Mouse (Mus musculus) lung, postnatal 25 days (tissue): ENCODE results near the gene Gm17364.
A peak's percentile ranks its signal among the peaks of the same experiment; 100 is the strongest.
"Not testable (repeated sequence)": the region's sequence is repeated elsewhere in the genome, so short reads cannot be mapped to it uniquely, and the experiment has no call there.

Experiments
- DNase-seq: peaks from one replicate; pipeline ENCODE4 v3.0.0; 2022; ENCODE audit warnings: low spot score

Gm17364 gene

DNA sequence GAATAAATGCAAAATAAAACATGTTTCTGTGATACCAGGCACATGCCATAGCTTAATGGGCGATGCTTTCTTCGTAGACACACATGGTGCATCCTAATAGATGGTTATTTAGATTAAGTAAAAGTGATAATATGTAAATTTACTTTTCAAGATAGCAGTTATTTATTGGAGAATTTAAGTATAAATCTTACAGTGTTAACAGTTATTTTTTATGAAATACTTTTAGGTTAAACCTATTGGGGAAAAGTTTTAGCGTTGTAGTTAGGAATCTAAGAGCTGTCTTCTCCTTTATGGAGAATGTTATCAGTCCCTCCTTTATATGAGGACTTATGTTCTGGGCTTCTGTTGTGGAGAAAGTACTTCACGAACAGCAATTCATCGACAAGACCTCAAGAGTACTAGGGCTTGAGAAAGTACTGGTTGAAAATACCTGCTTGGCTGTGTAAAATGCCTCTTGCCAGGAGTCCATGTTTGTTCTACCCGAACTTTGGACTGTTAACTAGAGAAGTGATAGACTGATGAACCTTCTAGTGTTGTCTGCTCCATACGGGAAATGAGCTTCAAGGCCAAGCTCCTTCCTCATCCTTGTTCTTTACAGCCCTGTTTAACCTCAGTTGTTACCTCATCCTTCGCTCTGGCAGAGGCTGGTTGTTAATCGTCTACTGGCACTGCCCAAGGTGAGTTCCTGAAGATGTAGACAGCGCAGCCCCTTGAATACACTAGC, at the start of gene Gm17364:
Gene Gm17364 (minus strand): TSS at position 51 of the 724 bp plus-strand sequence.
- DNase-seq = no peak

DNA sequence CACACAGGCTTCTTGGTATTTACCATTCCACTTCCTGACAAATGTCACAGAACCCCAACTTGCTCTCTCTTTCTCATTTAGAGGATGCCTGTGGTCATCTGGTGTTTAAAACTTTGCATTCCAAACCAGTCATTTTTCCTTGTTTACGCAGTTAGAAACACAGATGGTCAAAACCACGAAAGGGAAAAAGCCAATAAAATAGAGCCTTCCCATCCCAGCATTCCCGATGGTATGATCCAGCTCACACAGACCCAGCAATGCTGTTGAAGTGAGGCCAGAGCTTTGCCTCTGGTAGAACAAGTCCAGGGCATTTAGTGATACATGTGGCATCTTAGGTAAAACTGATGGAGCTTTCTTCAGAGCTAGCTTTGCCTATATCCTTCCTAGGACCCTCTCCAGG, 47.7 kb upstream of the Gm17364 start:
- no peak for DNase-seq

DNA sequence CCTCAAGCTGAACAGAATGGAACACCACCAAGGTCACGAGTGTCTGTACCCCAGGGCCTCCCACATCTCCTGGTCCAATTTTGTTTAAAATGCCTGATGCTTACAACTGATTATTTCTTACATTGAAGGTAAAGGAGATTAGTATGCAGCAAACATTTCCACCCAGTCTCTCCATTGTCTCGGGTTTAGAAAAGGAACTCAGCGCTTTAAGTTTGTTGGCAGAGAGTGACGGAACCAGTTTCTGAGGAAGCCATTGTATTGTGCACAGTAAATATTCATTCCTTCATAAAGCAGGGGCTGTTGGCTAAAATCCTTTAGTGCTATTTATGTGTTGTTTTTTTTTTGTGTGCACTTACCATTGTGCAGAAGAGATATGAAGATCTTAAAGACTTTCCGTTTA, 47.0 kb upstream of the Gm17364 start:
- DNase-seq = no peak

DNA sequence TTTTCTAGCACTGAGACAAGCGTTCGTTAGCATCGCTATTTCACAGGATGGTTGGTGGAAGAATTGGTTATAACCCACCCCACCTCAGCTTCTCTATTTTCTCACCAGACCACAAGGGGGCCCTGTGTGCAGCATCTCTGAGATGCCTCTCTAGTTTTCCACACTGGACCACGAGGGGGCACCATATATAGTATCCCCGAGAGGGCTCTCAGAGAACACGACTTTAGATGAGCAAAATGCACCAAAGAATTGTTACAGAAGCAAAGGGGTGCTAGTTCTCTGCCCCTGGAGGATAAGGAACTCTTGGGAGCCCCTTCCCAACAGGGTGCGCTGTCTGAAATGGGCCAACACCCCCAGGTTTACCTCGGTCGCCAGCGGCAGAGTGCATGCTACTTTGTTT, 28.9 kb upstream of the Gm17364 start:
- DNase-seq = peak; percentile 88

DNA sequence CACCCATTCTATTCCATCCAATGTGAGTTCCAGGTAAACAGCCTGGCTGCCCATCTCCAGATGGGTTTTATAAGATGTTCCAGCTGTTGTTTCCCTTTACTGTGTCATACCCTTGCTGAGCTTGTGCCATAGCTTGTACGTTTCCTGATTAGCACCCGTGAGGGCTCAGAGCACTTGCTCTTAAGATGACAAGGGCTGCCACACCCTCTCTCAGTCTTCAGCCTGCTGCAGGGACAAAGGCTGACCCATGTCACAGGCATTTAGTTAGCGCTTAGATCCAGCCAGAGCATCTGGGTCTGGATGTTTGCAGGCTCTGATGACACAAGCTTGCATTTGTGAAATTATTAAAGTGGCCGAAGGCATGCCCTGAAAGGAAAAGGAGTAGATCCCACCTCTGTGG, 26.3 kb upstream of the Gm17364 start:
- DNase-seq = peak; percentile 30

DNA sequence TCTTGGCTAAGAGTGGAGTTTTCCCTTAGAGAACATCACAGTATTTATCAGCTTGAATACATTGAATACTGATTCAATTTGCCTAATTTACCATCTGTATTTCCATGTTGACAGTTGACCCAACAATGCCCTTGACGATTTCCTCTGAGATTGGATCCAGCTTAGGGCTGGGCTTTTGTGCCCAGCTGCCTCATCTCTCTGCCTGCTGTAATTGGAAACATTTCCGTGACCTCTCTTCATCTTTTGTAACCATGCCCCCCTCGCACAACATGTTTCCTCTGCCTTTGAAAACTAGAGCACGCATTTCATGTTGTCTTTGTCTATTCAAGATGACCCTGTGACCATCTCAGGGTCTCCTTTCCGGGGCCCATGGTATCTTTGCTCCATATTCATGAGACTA, 25.2 kb upstream of the Gm17364 start:
- peak; percentile 32 for DNase-seq

DNA sequence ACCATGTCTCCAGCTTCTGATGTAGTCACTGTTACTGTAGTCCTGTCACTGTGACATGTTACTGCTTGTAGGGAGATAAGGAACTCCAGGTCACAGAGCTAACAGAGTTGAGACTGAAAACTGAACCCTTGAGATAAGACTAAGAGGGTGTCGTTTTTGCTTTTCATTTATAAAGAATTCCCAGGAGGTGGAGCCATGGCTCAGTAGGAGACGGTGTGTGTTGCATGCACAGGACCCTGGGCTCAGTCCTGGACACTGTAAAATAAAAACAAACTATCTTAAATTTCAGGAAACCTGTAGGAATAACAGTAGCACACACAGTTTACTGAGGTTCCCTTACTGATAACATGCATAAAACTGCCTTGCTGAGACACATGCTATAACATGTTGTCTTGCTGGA, 24.8 kb upstream of the Gm17364 start:
- DNase-seq = no peak

- no peak for DNase-seq
Measured at GRCm38 (mm10) chr13:41296396-41296795, 22.6 kb upstream of the Gm17364 start.

- DNase-seq = peak; percentile 24
Measured at GRCm38 (mm10) chr13:41295886-41296285, 22.1 kb upstream of the Gm17364 start.

GRCm38 (mm10) chr13:41293595-41293994, 19.8 kb upstream of the Gm17364 start:
- DNase-seq = no peak

DNA sequence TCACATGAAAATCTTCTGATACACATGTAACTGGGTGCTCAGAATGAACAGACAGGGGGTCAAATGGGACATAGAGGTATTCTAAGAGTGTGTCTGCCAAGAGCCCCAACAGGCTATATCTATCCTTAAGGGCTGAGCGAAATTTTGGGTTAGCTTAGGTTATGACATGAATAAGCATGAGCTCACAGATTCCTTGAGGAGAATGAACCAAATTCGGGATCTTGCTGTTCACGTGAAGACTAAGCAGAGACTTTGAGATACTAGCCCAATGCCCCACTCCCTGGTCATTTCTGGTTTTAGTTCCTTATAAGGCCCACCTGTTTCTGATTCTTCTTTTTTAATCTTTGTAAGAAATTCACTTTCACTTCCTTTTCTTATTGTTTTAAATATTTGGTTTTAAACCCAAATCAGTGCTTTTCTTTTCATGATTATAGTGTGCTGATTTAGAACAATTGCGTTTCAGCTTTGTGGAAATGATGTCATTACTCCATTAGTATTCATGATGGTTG, 17.7 kb upstream of the Gm17364 start:
- DNase-seq = no peak

DNA sequence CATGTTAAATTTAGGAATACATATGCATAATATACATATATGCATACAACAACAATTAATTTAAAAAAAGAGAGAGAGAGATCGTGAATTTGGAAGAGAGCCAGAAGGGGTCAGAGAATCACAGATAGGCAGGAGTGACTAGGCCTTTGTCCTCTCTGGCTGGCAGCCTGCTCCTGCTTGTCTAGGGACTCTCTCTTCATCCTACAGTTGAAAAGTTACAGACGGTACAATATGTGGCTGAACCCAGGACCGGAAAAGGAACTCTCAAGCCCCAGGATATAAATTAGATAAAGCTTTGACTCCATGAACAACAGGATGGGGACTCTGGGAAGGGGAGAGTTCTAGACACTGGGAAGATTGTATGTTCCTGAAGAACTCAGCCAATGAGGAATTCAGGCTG, 12.5 kb upstream of the Gm17364 start:
- no peak for DNase-seq

DNA sequence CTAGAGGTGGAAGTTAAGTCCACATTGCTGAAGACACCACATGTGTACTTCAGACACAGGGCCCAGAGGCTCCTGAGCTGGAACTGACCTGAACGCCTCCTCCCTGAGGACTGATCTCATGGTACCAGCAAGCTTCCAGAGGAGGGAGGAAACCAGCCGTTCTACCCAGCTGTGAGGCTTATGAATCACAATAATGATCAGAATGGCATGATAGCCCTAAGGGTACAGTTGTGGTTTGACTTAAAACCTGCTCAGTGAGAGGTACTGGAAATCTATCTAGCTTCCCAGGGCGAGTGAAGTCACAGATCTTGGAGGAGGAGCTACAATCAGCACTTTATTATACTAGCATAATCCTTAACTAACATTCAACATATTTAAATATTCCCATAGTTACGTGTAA, 11.7 kb upstream of the Gm17364 start:
- DNase-seq = no peak

DNA sequence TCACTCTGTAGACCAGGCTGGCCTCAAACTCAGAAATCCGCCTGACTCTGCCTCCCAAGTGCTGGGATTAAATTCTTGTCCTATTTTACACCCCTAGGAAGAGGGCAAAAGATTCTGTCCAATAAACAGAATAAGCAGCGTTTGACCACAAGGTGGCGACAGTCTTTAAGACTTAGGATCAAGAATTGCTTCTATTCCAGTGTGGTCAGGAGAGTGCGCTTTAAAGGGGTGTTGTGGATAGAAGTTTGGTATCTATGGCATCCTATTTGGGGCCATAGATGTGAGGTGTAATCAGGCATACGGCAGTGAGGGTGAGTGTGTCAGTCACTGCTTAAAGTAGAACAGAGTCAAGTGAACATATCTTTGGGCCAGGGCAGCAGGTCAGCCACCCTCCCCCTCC, 9.5 kb upstream of the Gm17364 start:
- DNase-seq = peak; percentile 82

- no peak for DNase-seq
Measured at GRCm38 (mm10) chr13:41280696-41281095, 6.9 kb upstream of the Gm17364 start.

DNA sequence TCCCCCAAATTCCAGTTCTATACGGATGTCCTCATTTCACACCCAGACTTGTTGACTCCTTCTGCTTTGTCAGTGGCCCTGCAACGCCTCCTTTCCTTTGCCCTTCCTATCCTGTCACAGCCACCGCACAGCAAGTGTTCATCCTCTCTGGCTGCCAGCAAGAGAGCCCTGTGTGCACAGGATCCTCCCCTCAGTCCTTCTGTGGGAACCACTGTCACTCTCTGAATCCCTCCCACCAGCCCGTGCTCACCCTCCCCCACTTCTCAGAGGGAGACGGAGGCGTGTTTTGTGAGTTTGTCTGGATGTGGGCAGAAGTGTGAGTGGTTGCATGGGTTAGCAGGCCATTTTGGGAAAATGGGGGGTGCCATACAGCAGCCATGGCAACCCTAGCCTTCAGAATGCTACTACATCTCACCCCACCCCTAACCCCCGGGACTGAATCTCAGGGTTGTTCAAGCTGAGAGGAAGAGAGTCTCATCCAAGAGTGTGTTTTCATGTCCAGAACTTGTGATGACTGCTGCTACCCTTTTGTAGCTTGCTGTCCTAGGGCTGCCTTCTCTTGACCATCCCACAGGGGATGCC, 5.9 kb downstream of the Gm17364 start:
- no peak for DNase-seq

DNA sequence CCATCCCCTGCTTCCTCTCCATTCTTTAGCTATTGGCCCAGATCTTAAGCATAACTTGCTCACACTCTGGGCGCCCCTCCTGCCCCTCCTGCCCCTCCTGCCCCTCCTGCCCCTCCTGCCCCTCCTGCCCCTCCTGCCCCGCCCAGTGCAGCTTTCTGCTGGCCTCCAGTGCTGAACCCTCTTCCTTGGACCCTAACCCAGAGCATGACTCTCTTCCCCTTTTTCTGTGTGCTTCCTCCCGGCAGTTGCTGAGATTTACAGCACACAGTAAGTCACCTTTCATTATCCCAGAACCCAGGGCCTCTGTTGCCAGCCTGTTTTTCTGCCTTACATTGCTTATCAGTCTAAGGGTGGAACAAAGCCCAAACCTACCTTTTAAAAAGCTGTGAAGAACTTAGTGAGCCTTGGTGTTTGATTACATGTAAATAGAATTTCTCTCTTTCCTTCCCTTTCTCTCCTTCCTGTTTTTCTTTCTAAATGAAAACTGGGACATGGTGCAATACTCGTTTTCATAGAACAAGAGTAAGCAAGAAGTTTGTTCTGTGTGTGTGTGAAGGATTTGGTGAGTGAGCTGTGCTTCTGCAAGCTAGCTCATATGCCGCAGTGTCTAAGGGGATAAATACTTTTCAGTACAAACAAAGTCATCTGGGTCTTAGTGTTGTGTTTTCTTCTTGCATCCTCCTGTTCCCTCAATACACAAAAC, 10.3 kb downstream of the Gm17364 start:
- DNase-seq = no peak

DNA sequence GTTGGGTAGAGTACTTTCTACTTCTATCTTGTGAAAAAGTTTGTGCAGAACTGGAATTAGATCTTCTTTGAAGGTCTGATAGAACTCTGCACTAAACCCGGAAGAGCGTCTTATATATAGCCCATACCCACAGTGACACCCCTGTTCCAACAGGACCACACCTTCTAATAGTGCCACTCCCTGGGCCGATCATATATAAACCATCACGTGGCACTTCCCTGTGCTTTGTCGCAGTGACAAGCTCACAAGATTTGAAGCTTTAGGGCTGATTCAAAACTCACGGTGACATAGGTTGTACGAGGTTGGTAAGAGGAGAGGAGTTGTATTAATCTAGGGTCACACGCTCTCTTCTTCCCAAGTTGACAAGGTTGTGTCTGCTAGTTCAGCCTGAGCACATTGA, 12.2 kb downstream of the Gm17364 start:
- not testable (repeated sequence) for DNase-seq

- DNase-seq = no peak
Measured at GRCm38 (mm10) chr13:41257851-41258250, 15.9 kb downstream of the Gm17364 start.

DNA sequence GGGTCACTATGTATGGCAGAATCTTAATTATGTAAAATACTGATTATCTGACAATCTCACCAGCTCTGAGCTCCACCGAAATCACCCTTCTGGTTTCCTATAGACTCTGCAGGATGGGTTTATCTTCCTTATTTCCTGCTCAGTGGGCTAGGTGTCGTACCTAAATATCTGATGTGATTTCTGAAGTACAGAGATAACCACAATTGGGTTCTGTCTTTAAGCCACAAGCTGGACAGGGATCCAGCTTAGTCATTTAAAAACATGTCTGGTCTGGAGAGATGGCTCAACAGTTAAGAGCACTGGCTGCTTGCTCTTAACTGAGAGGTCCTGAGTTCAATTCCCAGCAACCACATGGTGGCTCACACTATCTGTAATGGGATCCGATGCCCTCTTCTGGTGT, 16.8 kb downstream of the Gm17364 start:
- no peak for DNase-seq

- no peak for DNase-seq
Measured at GRCm38 (mm10) chr13:41256126-41256525, 17.7 kb downstream of the Gm17364 start.

- no peak for DNase-seq
Measured at GRCm38 (mm10) chr13:41252736-41253135, 21.0 kb downstream of the Gm17364 start.

DNA sequence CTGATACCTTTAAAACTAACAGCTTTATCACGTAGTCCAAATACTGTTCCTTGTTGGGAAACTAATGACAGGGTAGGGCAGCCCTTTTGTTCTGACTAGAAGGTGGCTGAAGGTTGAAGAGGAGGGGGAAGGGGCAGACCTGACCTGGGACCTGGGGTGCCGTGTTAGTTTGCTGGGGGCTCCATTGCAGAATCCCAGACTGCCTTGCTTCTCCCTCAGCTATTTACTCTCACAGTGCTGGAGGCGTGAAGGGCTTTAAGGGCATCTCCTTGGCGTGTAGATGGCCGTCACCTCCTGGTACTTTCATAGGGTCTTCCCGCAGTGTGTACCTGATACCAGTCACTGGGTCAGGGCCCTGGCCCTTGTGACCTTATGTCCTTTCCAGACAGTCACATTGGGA, 21.6 kb downstream of the Gm17364 start:
- no peak for DNase-seq
